Mouse (Mus musculus) bone marrow, adult 2 months (tissue): ENCODE results near the gene Pcdh18. TPM values are rescaled to one million over a fixed set of nuclear protein-coding genes. Genes with fewer than 3 reads are reported as not detected.

ENCODE experiments used
- H3K27ac ChIP-seq: fragments of 200-500 bp; 2 replicates; pipeline ENCODE4 v1.5.1; 2012; ENCODE audit warnings: low read depth, mild to moderate bottlenecking, control low read depth, inconsistent platforms, low read length; ENCODE audit not compliant: control insufficient read depth, poor library complexity, insufficient read depth
- H3K4me1 ChIP-seq: fragments of 200-500 bp; 2 replicates; pipeline ENCODE4 v1.6.1; 2011; ENCODE audit warnings: low read length; ENCODE audit not compliant: control insufficient read depth, insufficient read depth
- H3K4me3 ChIP-seq: fragments of 200-500 bp; replicated peaks from 2 replicates; pipeline ENCODE3; 2011; ENCODE audit warnings: mild to moderate bottlenecking, low read depth, low read length, control low read depth; ENCODE audit not compliant: control insufficient read depth
- CTCF ChIP-seq: fragments of 200-500 bp; IDR thresholded peaks from 2 replicates; pipeline ENCODE4 v1.5.1; 2011; ENCODE audit warnings: low read length, control low read depth; ENCODE audit not compliant: control insufficient read depth, insufficient read depth
- POLR2A ChIP-seq: fragments of 200-500 bp; IDR thresholded peaks from 2 replicates; pipeline ENCODE4 v1.6.1; 2011; ENCODE audit warnings: low read depth, mild to moderate bottlenecking, control low read depth, low read length, borderline replicate concordance; ENCODE audit not compliant: control insufficient read depth
- WGBS: fragments of 180-500 bp; shearing (Covaris S2); methylation state at CpG from one replicate; pipeline ENCODE4 v1.1.7; 2018; 5-methylcytosine and 5-hydroxymethylcytosine counted together
- polyA plus RNA-seq: library from polyadenylated mRNA; stranded (reverse); fragments of >200 nt; gene quantifications from 2 replicates; pipeline ENCODE4 v1.2.4, GENCODE M21; 2011; ENCODE audit warnings: low replicate concordance; ENCODE audit not compliant: missing spikeins, insufficient read depth, insufficient read length

The Pcdh18 gene
- polyA plus RNA-seq, 1 experiment = 0.57 TPM

DNA sequence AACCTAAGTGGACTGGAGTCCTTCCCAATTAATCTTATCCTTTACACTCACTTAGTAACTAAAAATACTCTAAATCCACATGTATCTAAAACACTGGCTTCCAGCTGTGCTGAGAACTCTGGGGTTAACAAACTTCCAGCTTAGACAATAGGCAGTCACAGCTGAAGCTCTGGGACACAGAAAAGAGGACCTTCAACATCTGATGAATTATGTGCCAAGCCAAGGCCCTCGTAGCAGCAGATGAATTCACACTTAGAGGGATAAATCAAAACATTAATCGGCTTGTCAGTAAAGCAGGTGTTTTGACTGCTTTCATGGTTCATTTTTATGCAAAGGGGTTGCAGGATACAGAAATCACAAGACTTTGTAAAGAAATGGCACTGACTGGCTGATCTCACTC, 57.2 kb downstream of the Pcdh18 start:
- WGBS = 48% methylated on average over 2 of the region's 2 CpGs
- Histone ChIP-seq H3K4me1 (no peaks in the 10 kb centered on the region), H3K4me3 (no peak overlapping the region), H3K27ac (no peak overlapping the region)
- TF ChIP-seq POLR2A = no peak
- no peak for TF ChIP-seq CTCF
